Mouse (Mus musculus): Measurements from ENCODE around the gene Map1lc3b.

DNA sequence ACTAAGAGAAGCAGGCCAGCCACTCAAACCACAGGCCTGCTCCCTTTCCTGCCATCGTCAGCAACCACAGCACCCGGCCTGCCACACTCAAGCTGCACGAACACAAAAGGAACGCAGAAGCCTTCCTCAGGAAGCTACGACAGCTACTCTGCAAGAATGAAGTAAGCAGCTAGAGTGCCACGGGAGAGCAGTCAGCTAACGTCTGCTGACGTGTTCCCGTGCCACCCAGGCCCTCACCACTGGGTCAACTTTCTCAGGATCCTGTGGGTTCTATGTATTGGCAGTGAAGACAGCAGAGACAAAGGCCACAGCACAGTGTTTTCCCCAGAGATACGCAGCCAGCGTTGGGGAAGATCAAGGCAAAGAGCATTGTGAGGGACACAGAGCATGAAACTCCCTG, 53.2 kb downstream of the Map1lc3b start:
- no peak for TF ChIP-seq CTCF (IDR thresholded peaks at IDR 0.05; ENCODE audit: extremely low read depth, insufficient read depth, insufficient read length, insufficient replicate concordance)
- no peak for TF ChIP-seq POLR2A (IDR thresholded peaks at IDR 0.05; ENCODE audit: low read depth, low read length)
